Mouse (Mus musculus) lung, postnatal 0 days (tissue): ENCODE measurements around the gene Mgst2. TPM values are rescaled to one million over a fixed set of nuclear protein-coding genes. Genes with fewer than 3 reads are reported as not detected.

Source experiments
- ATAC-seq: fragments of 200-750 bp; cut with Nextera tagmentation; 2 replicates; pipeline ENCODE4 v1.8.0; 2017; ENCODE audit warnings: moderate library complexity
- DNase-seq: peaks from one replicate; pipeline ENCODE4 v3.0.0-alpha.2; 2016; ENCODE audit warnings: low spot score
- H3K27ac ChIP-seq: fragments of 300-500 bp; sonication (generic); 2 replicates; pipeline ENCODE4 v1.5.1; 2014; ENCODE audit warnings: antibody characterized with exemption, mild to moderate bottlenecking, low read length, mixed read lengths
- H3K27me3 ChIP-seq: fragments of 300-500 bp; sonication (generic); replicated peaks from 2 replicates; pipeline ENCODE4 v1.6.1; 2014; ENCODE audit warnings: low read length, mixed read lengths; ENCODE audit not compliant: insufficient read depth
- H3K36me3 ChIP-seq: fragments of 300-500 bp; sonication (generic); 2 replicates; pipeline ENCODE4 v1.6.1; 2014; ENCODE audit warnings: low read length, mixed read lengths; ENCODE audit not compliant: insufficient read depth
- H3K4me1 ChIP-seq: fragments of 300-500 bp; sonication (generic); 2 replicates; pipeline ENCODE4 v1.6.1; 2014; ENCODE audit warnings: antibody characterized with exemption, low read depth, low read length, mixed read lengths; ENCODE audit not compliant: insufficient read depth
- H3K4me2 ChIP-seq: fragments of 300-500 bp; sonication (generic); replicated peaks from 2 replicates; pipeline ENCODE4 v1.6.1; 2014; ENCODE audit warnings: low read depth, mild to moderate bottlenecking, low read length, moderate library complexity, mixed read lengths
- H3K4me3 ChIP-seq: fragments of 300-500 bp; sonication (generic); 2 replicates; pipeline ENCODE4 v1.5.1; 2014; ENCODE audit warnings: low read depth, low read length
- H3K9ac ChIP-seq: fragments of 300-500 bp; sonication (generic); replicated peaks from 2 replicates; pipeline ENCODE4 v1.6.1; 2014; ENCODE audit warnings: low read depth, mild to moderate bottlenecking
- H3K9me3 ChIP-seq: fragments of 300-500 bp; sonication (generic); 2 replicates; pipeline ENCODE4 v1.6.1; 2016; ENCODE audit warnings: low read length, mixed read lengths
- CTCF ChIP-seq: IDR thresholded peaks from 2 replicates; pipeline ENCODE4 v1.5.1; 2016; ENCODE audit warnings: antibody characterized with exemption, mild to moderate bottlenecking
- EP300 ChIP-seq: IDR thresholded peaks from 2 replicates; pipeline ENCODE4 v1.6.1; 2016; ENCODE audit warnings: antibody characterized with exemption, mild to moderate bottlenecking, control low read depth
- WGBS: fragments of 180-500 bp; shearing (Covaris S2); extraction: QIAGEN DNeasy Blood & Tissue Kit; methylation state at CpG from one replicate; pipeline ENCODE4 v1.1.7; 2014; 5-methylcytosine and 5-hydroxymethylcytosine counted together
- polyA plus RNA-seq: library from polyadenylated mRNA; unstranded; fragments of >200 nt; fragmentation: Nextera tagmentation; extraction: Ambion mirVana; gene quantifications from 2 replicates; pipeline ENCODE4 v1.2.1, GENCODE M21; 2015

The Mgst2 gene
- polyA plus RNA-seq, 1 experiment from 2014 or later = 8.6 TPM

GRCm38 (mm10) chr3:51717909-51718308 lies 57.7 kb downstream of the Mgst2 start:
- no peak overlapping the region for H3K27ac ChIP-seq
- no peak overlapping the region for H3K9ac ChIP-seq
- peaks cover 11% of the 10 kb centered on the region for H3K4me1 ChIP-seq
- ATAC-seq (no peak), DNase-seq (no peak)
- no peaks in the 10 kb centered on the region for H3K27me3 ChIP-seq
- no peak overlapping the region for H3K4me3 ChIP-seq
- TF ChIP-seq EP300 (no peak), CTCF (no peak)
- H3K36me3 ChIP-seq = no peaks in the 10 kb centered on the region
- no peaks in the 10 kb centered on the region for H3K9me3 ChIP-seq
- 46% methylated on average over 4 of the region's 4 CpGs for WGBS
- no peak overlapping the region for H3K4me2 ChIP-seq

GRCm38 (mm10) chr3:51719373-51719772 lies 59.2 kb downstream of the Mgst2 start:
- peak; percentile 88 for DNase-seq
- ATAC-seq = peak; percentile 70
- Histone ChIP-seq H3K27me3 (no peaks in the 10 kb centered on the region), H3K9ac (no peak overlapping the region), H3K36me3 (no peaks in the 10 kb centered on the region), H3K4me2 (no peak overlapping the region), H3K27ac (no peak overlapping the region), H3K4me1 (peaks cover 3% of the 10 kb centered on the region; the same call in 1 of the 2 replicates), H3K4me3 (no peak overlapping the region), H3K9me3 (no peaks in the 10 kb centered on the region)
- TF ChIP-seq CTCF (0 out of 2 replicates have a peak, but pooled peaks have one; percentile 23), EP300 (no peak)
- 47% methylated on average over 3 of the region's 3 CpGs for WGBS

GRCm38 (mm10) chr3:51719982-51720381 lies 59.8 kb downstream of the Mgst2 start:
- Histone ChIP-seq H3K4me1 (peaks cover 3% of the 10 kb centered on the region; the same call in 1 of the 2 replicates), H3K36me3 (no peaks in the 10 kb centered on the region), H3K27ac (0 out of 2 replicates have a peak overlapping the region, but pooled peaks have one; percentile 38), H3K27me3 (no peaks in the 10 kb centered on the region), H3K4me2 (no peak overlapping the region), H3K9ac (no peak overlapping the region), H3K4me3 (no peak overlapping the region), H3K9me3 (no peaks in the 10 kb centered on the region)
- ATAC-seq = no peak
- no peak for TF ChIP-seq CTCF
- no peak for TF ChIP-seq EP300
- 17% methylated on average over 1 of the region's 1 CpGs for WGBS
- no peak for DNase-seq

GRCm38 (mm10) chr3:51726257-51726656 lies 66.1 kb downstream of the Mgst2 start:
- DNase-seq (no peak), ATAC-seq (no peak)
- no peak overlapping the region for H3K9ac ChIP-seq
- no peaks in the 10 kb centered on the region for H3K27me3 ChIP-seq
- H3K9me3 ChIP-seq = no peaks in the 10 kb centered on the region
- no peak overlapping the region for H3K4me3 ChIP-seq
- H3K36me3 ChIP-seq = no peaks in the 10 kb centered on the region
- 67% methylated on average over 6 of the region's 6 CpGs for WGBS
- TF ChIP-seq CTCF = no peak
- no peak overlapping the region for H3K4me2 ChIP-seq
- peaks cover 5% of the 10 kb centered on the region for H3K4me1 ChIP-seq
- no peak overlapping the region for H3K27ac ChIP-seq

- Histone ChIP-seq H3K4me3 (no peak overlapping the region), H3K4me1 (peaks cover 5% of the 10 kb centered on the region), H3K27me3 (no peaks in the 10 kb centered on the region), H3K9ac (no peak overlapping the region), H3K9me3 (no peaks in the 10 kb centered on the region), H3K27ac (no peak overlapping the region), H3K36me3 (no peaks in the 10 kb centered on the region), H3K4me2 (no peak overlapping the region)
- ATAC-seq (no peak), DNase-seq (no peak)
- WGBS = 42% methylated on average over 3 of the region's 3 CpGs
- TF ChIP-seq EP300 (no peak), CTCF (no peak)
Measured at GRCm38 (mm10) chr3:51727487-51727886, 67.3 kb downstream of the Mgst2 start.

GRCm38 (mm10) chr3:51727968-51728367 lies 67.8 kb downstream of the Mgst2 start:
- no peak overlapping the region for H3K9ac ChIP-seq

GRCm38 (mm10) chr3:51728456-51728855 lies 68.3 kb downstream of the Mgst2 start:
- Histone ChIP-seq H3K4me1 (peaks cover 8% of the 10 kb centered on the region), H3K36me3 (no peaks in the 10 kb centered on the region), H3K27me3 (no peaks in the 10 kb centered on the region), H3K9ac (no peak overlapping the region), H3K27ac (no peak overlapping the region), H3K4me3 (no peak overlapping the region), H3K4me2 (no peak overlapping the region), H3K9me3 (no peaks in the 10 kb centered on the region)
- ATAC-seq (peak; percentile 72), DNase-seq (no peak)
- 16% methylated on average over 9 of the region's 12 CpGs for WGBS
- TF ChIP-seq EP300 (no peak), CTCF (no peak)

More at GRCm38 (mm10) chr3:51727968-51728367, 67.8 kb downstream of the Mgst2 start:
- ATAC-seq (peak; percentile 64), DNase-seq (peak; percentile 51)
- Histone ChIP-seq H3K4me1 (peaks cover 8% of the 10 kb centered on the region), H3K4me2 (no peak overlapping the region), H3K27me3 (no peaks in the 10 kb centered on the region), H3K9me3 (no peaks in the 10 kb centered on the region), H3K4me3 (no peak overlapping the region), H3K27ac (peak overlapping the region; percentile 28), H3K36me3 (no peaks in the 10 kb centered on the region)
- WGBS = 13% methylated on average over 8 of the region's 8 CpGs
- no peak for TF ChIP-seq CTCF
- TF ChIP-seq EP300 = no peak
